Mouse (Mus musculus) adrenal gland, postnatal 25 days (tissue): ENCODE results near the gene Nt5c3. TPM values are rescaled to one million over a fixed set of nuclear protein-coding genes. Genes with fewer than 3 reads are reported as not detected.
A peak's percentile ranks its signal among the peaks of the same experiment; 100 is the strongest.
"Not testable (repeated sequence)": the region's sequence is repeated elsewhere in the genome, so short reads cannot be mapped to it uniquely, and the experiment has no call there.

Experiments
- DNase-seq: peaks from one replicate; pipeline ENCODE4 v3.0.0; 2021; ENCODE audit warnings: mixed read lengths
- total RNA-seq: library from RNA; stranded (reverse); gene quantifications from 2 replicates; pipeline ENCODE4 v1.2.3, GENCODE M21; 2021

Gene Nt5c3
- total RNA-seq, 1 experiment from 2014 or later: 23.0 TPM

DNA sequence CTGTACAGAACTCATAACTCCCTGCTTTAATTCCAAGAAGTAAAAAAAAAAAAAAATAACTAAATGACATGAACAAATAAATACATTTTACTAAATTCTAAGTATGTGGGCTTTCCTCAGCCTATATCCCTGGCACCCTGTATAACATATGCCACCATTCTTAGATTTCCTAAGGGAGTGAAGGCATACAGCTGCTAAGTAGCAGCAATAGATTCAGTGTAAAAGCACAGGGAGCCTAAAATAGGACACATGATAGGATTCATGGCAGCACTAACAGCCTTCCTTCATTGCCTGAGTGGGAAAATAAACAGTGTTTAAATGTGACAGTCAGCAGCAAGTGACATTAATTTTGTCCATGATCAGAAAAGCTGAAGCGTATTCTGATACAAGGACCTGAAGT is 19.4 kb downstream of the Nt5c3 start:
- no peak for DNase-seq

DNA sequence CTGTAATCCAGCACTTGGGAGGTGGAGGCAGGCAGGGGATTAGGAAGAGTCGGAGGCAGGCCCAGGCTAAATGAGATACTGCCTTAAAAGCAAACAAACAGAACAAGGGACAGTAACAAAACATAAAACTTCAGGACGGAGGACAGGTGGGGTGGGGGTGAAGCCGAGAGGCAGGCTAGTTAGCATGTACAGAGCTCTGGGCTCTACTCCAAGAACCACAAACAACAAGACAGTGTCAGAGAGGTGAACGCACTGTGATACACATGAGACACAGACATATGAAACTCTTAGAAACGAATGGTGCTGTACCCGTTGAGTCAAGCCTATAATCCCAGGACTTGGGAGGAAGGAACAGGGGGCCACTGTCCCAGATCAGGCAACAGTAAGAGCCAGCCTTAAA is 19.9 kb downstream of the Nt5c3 start:
- DNase-seq: no peak

DNA sequence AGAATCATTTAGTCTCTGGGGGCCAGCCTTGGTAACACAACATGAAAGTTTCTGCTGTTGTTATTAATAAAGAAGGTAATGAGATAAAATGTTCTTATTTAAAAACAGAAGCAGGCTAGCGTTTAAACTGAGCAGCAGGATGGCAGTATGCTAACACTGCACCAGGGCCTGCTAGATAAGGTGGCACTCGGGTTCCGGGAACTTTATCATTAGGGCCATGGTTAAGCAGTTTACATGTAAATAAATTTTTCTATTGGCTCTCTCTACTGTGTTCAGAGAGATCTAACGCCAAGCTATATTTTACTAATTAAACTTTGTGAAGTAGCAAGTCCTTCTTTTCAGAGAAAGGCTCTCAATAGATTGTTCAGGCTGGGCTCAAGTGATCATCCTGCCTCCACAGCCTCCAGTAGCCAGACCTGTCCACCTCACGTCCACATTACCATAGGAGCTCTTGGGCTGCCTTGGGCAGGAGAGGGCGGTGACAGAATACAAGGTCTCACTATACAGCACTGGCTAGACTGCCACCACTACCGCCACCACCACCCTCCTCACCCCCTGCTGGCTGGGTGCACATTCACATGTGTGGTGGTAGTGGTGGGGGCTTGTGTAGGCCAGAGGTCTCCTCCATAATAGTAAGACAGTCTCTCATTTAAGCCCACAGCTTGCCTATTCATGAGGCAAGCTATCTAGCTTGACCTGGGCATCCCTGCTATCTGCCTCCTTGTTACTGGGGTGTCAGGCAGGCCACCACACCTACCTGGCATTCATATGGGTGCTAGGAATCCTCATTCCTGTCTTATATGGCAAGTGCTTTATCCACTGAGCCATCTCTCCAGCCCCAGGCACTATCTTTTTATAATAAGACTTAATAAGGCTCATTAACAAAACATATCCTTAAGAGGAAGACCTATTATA is 20.9 kb downstream of the Nt5c3 start:
- no peak for DNase-seq

DNA sequence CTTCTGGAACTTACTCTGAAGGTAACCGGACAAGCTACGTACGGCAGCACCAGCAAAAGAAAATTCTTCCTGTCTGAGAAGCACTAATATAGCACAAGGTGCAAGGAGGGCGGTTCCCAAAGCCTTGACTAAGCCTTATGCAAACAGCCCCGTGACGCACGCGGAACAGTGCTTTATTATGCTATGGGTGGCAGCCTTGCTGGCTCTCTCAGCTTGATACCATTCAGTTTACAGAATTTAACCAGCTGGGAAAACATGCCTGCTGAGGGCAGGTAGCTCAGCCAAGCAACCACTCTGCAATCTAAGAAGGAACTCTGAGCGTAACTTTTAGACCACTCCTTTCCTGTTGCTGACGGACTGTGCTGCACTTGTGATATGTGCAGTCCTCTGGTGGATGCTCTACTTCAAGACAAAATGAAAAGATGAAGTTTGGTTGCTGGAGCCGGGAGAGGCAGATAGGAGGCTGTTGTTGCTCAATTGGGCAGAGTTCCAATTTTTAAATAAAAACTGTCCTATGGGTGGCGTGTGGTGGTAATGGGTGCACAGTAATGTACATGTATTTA is 21.8 kb downstream of the Nt5c3 start:
- DNase-seq: peak; percentile 59

DNA sequence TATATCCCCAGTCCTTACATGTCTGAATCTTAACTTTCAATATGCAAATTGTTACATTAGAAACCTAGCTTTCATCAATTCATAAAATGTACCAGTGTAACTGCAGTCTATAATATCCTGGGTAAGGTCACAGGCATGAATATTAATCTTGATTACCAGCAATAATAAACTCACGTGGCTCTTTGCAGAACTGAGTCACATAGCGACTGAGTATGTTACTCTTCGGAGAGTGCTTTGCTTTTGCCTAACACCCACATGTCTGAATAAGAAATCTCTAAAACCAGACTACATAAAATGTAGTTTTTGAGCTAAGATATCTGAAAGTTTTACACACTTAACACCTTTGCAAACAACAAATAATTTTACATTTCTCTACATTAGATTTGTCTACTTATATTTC is 22.4 kb downstream of the Nt5c3 start:
- DNase-seq: no peak

DNA sequence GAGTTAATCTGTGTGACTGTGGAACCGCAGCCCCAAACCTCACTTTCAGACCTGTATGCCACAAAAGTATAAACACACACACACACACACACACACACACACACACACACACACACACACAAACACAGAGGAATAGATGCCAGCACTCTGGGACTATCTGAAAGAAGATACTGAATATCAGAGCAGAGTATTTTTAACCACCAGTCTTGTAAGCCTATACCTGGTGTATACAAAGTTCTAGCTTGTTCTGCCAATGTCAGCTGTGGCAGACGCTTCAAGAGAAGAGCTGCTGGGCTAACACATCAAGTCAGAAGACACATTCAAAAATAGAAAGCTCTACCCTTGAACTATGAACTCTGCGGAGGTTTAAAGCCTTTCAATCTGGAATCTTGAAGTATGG is 24.1 kb downstream of the Nt5c3 start:
- no peak for DNase-seq

DNA sequence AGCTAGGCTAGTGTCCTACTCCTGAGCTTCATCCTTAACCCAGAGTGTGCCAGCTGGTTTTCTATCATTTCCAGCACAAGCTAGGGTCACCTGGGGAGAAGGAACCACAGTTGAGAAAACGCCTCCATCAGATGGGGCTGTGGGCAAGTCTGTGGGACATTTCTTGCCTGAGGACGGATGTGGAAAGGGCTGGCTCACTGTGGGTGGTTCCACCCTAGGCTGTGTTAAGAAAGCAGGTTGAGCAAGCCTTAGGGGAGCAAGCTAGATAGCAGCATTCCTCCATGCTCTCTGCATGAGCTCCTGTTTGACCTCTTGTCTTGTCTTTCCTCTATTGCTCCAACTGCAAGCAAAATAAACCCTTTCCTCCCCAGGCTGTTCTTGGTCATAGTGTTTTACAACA is 33.0 kb downstream of the Nt5c3 start:
- DNase-seq: no peak

DNA sequence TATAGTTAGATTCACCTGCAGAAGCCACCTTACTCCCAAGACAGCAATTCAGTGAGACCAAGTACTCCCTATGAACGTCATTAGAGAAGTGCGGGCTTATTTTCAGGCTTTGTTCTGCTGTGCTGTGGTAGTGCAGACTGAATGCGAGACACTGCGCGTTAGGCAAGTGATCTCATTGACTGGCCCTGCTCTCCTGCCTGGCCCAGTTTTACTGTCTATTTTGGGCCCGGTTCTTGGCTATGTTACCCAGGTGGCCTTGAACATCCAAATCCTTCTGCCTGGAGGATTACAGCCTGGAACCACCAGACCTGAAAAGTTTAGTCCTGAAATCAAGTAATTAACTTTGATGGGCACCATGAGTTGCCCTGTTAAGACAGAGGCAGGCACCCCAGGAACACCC is 35.2 kb downstream of the Nt5c3 start:
- DNase-seq: peak; percentile 10

DNA sequence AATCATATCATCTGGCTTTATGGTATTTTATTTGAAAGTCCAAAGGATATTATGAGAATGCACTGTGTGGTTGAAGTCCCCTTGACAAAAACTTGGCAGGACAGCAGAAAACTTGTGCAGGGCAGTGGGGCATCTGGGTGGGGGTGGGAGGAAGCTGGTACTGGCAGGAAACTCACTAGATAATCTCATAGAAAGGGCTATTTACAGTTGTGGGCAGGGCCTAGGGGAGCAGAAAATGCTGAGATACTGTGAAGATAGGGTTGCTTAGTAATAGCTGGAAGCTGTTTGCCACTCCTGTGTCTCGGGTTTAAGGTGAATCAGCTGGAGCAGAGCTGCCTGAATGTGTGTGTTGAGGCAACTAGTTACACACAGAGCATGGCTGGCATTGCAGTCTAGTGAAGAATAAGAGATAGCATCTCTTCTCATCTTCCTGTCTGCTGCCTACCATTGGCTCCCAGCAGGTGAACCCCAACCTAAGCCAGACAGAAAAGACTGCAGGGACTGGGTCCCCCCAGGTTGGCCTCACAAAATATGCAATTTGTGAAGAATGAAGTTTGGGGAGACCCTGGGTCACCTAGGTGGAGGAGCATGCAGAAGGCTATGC is 44.3 kb downstream of the Nt5c3 start:
- no peak for DNase-seq

DNA sequence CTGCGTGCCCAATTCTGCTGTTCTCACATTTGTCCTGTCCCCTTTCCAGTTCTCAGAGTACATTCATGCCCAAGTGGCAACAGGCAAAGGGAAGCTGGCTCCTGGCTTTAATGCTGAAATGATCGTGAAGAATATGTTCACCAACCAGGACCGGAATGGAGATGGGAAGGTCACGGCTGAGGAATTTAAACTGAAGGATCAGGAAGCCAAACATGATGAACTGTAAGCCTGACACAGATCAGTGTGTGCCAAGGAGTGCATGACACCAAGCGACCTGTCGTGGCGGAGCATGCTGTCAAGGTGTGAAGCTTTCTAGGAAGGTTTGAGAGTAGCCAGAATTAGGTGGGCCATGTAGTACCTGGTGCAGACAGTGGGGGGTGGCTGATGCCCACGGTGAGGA is 45.7 kb downstream of the Nt5c3 start:
- no peak for DNase-seq

DNA sequence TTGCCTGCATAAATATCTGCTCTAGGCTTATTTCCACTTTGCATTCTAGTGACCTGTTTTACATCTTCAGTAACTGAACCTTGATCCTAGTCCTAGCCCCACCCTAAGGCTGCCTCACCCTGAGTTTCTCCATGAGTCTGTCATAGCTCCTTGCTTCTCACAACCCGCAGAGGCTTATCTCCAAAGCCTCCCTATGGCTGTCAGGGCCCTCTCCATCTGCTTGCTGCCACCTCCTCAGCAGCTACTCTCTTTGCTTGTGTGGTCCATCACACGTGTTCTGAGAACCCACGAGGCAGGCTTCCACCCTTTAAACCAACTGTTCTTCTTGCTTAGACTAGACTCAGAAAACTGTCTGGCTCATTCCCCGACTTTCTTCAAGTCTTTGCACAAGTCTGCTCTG is 46.9 kb downstream of the Nt5c3 start:
- DNase-seq: no peak

DNA sequence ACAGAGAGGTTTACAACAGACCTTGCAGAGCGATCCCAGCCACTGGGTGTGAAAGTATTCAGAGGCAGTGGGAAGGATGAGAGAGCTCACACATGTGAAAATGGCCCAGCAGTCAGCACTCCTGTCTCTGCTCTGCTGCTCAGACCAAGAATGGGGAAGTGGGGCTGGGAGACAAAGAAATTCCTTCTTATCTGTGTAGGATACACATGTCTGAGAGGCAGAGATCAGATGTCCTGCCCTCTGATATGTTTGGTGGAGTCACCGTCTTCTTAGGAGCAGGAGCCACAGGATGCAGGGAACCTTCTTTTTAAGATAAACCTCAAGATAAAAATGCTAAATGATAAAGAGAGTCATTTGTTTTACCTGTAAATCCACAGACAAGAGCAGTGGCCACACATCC is 53.7 kb downstream of the Nt5c3 start:
- no peak for DNase-seq

DNA sequence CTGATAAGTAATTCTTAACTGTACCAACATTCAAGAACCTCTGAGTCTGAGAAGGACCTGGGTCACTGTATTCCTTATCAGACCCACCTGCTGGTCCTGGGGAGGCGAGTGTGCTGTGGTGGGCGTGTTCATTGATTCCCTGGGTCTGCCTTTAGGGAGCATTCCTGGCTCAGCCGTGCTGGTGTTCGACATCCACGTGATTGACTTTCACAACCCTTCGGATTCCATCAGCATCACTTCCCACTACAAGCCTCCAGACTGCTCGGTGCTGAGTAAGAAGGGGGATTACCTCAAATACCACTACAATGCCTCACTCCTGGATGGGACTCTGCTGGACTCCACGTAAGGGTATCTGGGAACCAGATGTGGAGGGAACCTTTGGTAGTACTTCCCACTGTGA is 55.2 kb downstream of the Nt5c3 start:
- DNase-seq: no peak

DNA sequence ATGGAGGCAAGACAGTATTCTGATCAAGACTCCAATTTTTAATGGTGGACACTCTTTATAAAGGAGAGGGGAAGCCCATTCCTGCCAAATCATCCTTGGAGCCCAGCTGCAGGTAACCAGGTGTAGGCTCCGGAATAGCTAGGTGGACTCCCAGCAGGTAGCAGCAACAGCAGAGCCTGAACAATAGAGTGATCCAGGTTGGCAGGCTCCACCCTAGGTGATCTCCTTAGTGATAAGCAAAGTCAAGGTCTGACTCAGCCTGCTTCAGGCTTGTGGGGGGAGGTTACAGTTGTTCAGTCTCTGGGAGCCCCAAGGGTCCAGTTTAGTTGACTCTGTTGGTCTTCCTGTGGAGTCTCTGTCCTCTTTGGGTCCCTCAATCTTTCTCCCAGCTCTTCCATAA is 56.8 kb downstream of the Nt5c3 start:
- DNase-seq: not testable (repeated sequence)

DNA sequence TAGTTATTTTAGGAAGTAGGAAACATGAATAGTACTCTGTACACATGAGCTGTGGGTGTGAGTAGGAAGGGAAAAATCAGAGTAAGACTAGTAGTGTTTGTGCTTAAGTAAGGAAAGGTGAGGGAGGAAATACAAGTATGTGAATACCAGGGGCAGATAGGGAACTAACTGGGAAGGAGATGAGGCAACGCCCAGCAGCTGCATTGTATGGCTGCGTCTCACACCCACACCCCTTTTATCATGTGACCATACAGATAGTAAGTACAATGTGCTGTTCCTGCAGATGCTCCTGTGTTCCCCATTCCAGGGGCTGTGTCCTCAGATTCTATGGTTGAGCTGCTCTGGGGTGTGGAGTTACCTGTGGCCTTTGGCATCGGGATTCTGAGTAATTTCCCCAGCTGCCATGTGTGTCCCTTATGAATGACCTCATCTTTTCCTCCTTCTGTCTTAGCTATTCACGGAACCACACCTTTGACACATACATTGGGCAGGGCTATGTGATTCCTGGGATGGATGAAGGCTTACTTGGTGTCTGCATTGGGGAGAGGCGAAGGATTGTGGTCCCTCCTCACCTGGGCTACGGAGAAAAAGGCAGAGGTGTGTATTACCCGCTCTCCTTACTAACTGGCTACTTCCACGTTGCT is 63.4 kb downstream of the Nt5c3 start:
- no peak for DNase-seq

DNA sequence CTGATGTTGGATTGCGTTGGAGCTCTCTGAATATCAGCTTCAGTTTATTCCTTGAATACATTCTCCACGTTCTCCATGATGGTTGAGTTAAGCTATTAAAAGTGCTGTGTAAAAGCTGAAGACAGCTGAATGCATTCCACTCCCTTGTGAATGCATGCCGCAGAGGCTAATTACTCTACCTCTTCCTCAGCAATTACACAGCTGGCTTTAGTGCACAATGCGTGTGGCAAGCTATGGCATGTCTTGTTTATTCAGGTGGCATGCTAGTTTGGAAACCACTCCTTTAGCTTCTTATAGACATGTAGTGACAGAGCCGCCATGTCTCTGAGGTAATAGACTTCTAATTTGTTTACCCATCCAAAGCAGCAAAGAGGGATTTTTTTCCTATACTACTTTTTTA is 67.0 kb downstream of the Nt5c3 start:
- no peak for DNase-seq

DNA sequence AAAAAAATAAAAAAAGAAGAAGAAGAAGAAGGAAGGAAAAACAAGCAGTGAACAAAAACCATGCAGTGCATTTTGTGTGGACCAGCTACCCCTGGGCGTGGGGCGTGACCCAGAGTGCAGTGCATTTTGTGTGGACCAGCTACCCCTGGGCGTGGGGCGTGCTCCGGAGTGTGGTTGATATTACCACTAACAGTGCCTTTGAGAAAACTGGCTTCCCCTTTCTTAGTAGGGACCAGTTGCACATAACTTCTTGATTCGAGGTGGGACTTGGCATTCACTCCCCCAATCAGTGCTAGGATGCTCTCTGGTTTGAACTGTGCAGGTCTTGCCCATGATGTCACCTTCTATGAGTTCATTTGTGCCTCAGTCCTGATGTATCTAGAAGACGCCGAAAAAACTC is 68.9 kb downstream of the Nt5c3 start:
- DNase-seq: no peak

DNA sequence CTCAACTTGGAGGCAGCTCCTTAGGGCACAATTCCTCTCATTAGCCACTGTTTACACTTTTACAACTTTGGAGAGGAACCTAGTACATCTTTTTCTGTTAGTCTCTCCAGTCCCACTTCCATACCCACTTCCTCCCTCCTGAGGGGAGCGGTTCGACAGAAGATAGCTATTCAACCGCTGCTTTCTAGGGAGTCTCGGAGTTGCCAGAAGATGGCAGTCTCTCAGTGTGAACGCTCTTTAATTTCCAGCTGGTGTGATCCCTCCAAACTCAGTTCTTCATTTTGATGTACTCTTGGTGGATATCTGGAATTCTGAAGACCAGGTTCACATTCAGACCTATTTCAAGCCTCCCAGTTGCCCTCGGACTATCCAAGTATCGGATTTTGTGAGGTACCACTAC is 73.4 kb downstream of the Nt5c3 start:
- DNase-seq: no peak

DNA sequence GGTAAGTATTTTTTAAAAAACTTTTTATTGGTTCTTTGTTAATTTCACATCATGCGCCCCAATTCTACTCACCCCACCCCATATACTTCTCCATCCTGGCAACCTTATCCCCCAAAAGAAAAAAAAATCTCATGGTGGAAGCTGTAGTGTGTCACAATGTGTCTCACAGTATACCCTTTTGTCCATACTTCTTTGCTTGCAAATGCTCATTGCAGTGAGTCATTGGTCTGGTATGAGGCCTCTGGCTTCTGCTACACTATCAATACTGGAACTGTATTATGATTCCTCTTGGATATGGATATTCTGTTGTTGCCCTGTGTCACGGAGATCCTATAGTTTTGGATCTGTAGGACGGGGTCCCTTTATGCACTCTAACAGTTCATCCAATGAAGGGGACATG is 74.8 kb downstream of the Nt5c3 start:
- no peak for DNase-seq

DNA sequence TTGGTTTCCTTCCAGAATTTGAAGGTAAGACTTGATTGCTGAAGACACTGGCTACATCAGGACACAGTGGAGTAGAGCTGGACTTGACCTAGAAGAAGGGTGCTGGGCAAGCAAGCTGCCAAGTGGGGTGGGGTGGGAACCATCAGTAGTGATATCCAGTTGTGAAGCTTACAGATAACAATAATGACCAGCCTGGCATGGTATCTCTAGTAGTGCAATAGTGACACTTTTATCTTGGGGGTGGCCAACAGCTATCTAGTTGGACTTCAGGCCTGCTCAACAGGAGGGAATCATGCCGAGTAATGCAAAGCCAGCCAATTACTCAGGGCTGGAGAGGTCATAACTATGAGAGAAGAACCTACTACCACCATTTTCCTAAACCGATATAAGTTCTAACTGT is 79.4 kb downstream of the Nt5c3 start:
- DNase-seq: no peak

DNA sequence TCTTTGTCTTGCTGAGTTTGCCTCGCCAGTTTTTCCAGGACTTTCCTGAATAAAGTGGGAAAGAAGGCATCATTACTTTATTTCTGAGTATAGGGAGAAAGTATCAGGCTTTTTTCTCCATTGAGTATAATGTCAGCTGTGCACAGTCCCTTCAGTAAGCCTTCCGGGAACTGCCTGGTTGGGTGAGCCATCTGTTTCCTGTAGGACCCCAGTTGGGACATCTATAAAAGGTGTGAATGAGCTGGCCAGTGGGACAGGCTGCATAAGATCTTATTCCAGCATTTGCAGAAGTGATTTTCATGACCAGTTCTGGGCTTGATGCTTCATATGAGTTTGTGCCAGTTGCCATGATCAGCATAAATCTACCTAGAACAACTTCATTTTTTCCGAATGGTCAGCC is 80.5 kb downstream of the Nt5c3 start:
- no peak for DNase-seq

DNA sequence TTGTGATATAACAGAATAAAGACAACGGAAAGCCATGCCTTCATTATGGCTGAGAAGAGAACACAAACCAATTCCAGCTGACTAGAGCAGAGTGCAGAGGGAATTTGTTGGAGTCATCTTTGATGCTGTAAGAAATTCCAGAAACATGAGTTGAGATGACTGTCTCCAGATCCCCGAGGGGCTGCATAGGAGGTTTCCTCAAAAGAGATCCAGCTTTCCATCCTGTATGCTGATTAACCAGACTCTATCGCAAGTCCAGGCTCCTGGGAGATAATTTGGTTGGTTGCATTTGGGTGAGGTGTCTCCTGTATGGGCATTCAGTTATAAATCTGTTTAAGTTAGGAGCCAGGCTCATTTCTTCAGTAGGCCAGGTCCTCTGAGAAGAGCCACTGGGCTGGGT is 86.1 kb downstream of the Nt5c3 start:
- no peak for DNase-seq

DNA sequence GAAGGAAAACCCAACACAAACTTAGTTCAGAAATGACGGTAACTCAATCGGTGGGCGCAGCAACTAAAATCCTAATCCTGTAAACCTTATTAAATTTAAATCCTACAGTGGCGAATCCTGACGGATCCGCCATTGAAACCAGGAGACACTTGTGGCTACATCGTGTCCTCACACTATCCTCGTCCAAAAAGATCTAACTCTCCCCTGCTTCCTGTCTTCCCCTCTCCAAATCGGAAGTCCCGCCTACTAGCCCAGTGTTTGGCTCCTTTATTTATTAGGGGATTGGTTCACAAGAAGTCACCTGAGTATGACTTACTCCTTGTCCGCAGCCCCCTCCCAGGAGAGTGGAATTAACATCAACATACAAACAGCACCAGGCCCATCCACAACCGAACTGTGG is 86.6 kb downstream of the Nt5c3 start:
- DNase-seq: no peak
